Mouse (Mus musculus) c-Kit-positive CD71-positive TER-119-positive erythroid progenitor cells, embryonic 14.5 days (primary cell): ENCODE data around the gene Cyb561d1.

Experiments
- DNase-seq: peaks from one replicate; pipeline ENCODE4 v3.0.0-alpha.2; 2013; ENCODE audit warnings: low spot score

Cyb561d1 gene

GRCm38 (mm10) chr3:108203621-108204325 is 2.8 kb upstream of the Cyb561d1 start:
- DNase-seq, result peak; percentile 69

- no peak for DNase-seq
Observed at GRCm38 (mm10) chr3:108203212-108203611, 2.2 kb upstream of the Cyb561d1 start.

- no peak for DNase-seq
Observed at GRCm38 (mm10) chr3:108202506-108202905, 1.5 kb upstream of the Cyb561d1 start.

GRCm38 (mm10) chr3:108199231-108199630 is 1.8 kb downstream of the Cyb561d1 start:
- DNase-seq, result no peak

GRCm38 (mm10) chr3:108197066-108197497 is 3.9 kb downstream of the Cyb561d1 start:
- no peak for DNase-seq

GRCm38 (mm10) chr3:108195941-108196590 is 4.9 kb downstream of the Cyb561d1 start:
- no peak for DNase-seq

GRCm38 (mm10) chr3:108195287-108195686 is 5.7 kb downstream of the Cyb561d1 start:
- no peak for DNase-seq

GRCm38 (mm10) chr3:108193686-108194085 is 7.3 kb downstream of the Cyb561d1 start:
- no peak for DNase-seq

GRCm38 (mm10) chr3:108189897-108190296 is 11.1 kb downstream of the Cyb561d1 start:
- DNase-seq, result no peak

GRCm38 (mm10) chr3:108188716-108189490 is 12.1 kb downstream of the Cyb561d1 start:
- DNase-seq, result no peak

GRCm38 (mm10) chr3:108187111-108187795 is 13.8 kb downstream of the Cyb561d1 start:
- DNase-seq, result no peak

- no peak for DNase-seq
Observed at GRCm38 (mm10) chr3:108186098-108187047, 14.6 kb downstream of the Cyb561d1 start, which contains the start of gene Amigo1. Amigo1 (plus strand) TSS chr3:108186335.

GRCm38 (mm10) chr3:108185460-108186097 is 15.4 kb downstream of the Cyb561d1 start:
- DNase-seq, result no peak

- no peak for DNase-seq
Observed at GRCm38 (mm10) chr3:108184742-108185141, 16.3 kb downstream of the Cyb561d1 start.

- no peak for DNase-seq
Observed at GRCm38 (mm10) chr3:108180514-108180913, 20.5 kb downstream of the Cyb561d1 start.

- DNase-seq, result no peak
Observed at GRCm38 (mm10) chr3:108178756-108179715, 22.0 kb downstream of the Cyb561d1 start.

GRCm38 (mm10) chr3:108174672-108175531 is 26.1 kb downstream of the Cyb561d1 start:
- DNase-seq, result no peak

GRCm38 (mm10) chr3:108169199-108169598 is 31.8 kb downstream of the Cyb561d1 start:
- no peak for DNase-seq
